Mouse (Mus musculus): ENCODE results near the gene Ankk1. TPM values are rescaled to one million over a fixed set of nuclear protein-coding genes. Genes with fewer than 3 reads are reported as not detected.

Gene Ankk1
- total RNA-seq (2021) = not detected
- long read RNA-seq, experiment 1 = 0 reads
- long read RNA-seq, experiment 2 = 0 reads

DNA sequence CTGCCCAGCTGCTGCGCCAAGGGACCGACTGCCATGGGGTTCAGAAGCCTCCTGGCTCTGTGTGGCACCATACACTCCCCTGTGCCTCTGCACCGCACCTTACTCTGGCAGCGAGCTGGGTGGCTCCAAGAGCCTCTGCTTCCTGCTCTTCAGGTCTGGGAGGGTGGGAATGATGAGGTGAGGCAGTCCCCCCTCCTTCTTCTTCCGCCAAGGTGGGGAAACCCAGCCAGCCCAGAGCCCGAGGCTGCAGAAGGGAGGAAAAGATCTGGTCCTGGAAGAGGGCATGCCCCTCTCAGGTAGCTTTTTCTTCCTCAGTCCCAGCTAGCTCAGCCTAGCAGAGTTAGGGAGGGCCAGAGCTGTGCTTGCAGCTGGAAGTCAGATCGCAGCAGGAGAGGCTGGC lies at the start of gene Ankk1:
Gene Ankk1, minus strand, starts transcription at position 101 of the 400 bp plus-strand sequence.
- DNase-seq = no peak

DNA sequence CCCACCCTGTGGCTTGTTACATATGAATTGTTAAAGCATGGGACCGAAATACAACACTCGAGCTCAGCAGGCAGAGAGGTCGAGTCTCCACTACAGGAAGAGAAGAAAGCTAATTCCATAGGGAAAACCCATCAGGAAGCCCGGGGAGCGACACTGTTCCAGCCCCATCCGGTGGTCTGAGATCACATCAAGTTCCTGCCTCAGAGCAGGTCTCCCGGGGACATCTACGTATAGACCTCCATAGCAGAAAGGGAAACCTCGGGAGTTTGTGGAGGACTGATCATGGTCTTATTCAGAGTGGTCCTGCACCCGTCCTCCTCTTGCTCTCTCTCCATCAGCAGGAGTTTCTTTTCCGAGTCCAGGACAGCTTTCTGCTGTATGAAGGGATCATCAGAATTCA lies 45.3 kb upstream of the Ankk1 start:
- DNase-seq = no peak

DNA sequence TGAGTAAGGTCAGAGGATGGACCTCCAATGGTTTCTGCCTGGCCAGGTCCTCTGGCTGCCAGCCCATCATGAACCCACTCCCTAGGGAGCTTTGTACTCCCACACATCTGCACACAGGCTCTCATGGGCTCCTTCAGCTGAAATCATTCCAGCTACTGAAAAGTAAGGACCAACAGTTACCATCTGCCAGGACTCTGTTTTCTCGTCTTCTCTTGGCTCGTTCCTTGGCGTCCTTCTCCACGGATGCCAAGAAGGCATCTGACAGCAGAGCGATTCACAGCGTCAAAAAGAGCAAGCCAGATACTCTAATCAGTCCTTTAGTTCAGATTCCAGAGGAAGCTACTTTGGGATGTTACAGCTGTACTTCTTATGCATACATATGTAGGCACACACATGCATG lies 44.1 kb upstream of the Ankk1 start:
- DNase-seq = no peak

DNA sequence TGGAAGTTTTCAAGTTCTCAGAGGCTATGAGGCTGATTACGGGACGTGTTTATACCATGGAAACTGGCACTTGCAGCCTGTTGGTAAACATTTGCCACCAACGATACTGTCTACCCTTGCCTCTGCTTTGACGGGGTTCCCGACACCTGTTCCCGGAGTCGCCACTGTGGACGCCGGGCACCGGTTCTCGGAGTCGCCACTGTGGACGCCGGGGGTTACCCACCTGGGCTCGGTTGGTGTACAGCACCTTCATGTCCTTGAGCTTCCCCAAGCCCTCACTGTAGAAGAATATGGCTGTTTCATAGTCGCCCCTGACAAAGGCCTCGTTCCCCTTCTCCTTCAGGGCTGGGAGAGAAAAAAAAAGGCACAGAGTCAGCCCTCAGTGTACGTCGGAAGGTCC lies 43.2 kb upstream of the Ankk1 start:
- no peak for DNase-seq

DNA sequence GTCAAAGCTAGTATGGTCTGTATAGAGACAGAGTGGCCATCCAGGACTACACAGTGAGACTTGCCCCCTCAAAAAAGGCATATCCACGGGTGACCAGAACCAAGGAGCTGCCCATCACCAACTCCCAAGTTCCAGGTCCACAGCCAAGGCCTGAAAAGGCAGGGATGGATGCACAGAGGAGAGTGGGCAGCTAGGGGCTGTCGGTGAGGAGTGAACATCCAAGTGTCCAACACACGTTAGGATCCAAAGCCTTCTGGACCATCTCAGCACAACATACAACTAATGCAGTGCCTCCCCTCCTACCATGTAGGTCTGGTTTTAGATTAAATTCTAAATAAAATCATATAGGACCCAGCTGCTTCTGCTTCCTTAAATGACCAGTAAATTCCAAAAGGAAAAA lies 29.3 kb upstream of the Ankk1 start:
- DNase-seq = no peak

DNA sequence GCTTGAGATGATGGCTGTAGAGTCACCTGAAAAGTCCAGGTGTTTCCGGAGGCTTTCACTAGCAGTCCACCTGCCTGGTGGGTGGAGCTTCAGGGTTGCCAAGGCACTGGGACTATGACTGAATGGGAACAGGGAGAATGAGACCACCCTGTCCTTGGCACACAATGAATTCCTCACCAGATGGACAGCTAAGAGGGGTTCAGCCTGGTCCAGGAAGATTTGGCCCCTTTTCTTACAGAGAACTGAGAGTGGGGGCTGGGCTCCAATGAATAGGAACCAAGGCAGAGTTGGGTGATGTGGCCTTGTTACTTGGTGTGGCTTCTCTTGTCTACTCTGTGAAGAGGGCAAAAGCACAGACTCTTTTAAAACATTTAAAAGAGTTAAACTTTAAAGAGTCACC lies 25.6 kb upstream of the Ankk1 start:
- no peak for DNase-seq

DNA sequence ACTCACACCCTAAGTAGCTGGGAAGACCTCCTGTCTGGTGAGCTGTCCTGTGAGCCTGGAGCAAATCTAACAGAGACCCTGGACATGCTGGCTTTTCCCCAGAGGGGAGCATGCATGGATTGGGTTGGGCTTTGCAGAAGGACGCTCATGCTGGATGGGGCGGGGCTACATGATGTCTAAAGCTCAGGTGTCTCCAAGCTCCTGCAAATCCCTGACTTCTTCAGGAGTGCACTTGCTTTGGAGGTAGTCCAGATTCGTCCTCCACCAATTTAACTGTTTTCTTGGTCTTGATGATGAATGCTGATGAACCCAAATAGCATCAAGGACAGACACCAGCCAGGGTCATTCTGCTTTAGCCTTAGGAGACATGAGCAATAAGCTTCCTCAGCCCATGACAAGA lies 23.7 kb upstream of the Ankk1 start:
- no peak for DNase-seq

DNA sequence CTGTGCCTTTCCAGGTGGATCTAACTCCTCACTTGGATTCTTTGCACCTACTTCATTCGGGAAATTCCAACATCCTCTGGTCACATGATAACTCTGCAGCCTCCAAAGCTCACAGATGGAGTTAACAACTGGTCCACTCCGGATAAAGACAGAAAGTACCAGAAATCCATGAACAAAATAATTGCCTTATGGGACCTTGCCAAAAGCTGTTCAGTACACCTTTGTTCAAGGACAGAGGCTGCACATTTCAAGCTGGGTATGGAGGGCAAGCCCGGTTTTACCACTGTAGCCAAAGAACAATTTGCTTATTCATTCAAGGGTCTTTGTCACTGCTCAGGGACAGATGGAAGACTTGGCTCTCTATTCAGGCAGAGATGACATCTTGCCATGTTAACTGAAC lies 15.8 kb upstream of the Ankk1 start:
- no peak for DNase-seq

DNA sequence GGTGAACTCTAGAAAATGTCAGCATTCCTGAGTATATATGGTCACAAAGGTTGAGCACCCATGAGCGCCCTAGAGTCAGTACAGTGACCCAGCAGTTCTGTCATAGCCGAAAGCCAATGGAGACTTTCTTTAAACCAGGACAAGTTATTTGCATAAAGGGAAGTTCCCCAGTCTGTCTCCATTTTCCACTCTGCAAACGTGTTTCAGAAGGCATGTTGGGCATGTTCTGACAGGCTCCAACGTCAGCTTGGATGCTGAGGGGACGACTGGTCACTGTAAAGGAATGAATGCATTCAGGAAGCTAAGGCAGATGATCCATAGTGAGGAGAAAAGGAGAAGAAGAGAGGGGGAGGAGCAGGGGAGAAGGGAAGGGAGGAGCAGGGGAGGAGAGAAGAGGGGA lies 657 bp upstream of the Ankk1 start:
- no peak for DNase-seq

DNA sequence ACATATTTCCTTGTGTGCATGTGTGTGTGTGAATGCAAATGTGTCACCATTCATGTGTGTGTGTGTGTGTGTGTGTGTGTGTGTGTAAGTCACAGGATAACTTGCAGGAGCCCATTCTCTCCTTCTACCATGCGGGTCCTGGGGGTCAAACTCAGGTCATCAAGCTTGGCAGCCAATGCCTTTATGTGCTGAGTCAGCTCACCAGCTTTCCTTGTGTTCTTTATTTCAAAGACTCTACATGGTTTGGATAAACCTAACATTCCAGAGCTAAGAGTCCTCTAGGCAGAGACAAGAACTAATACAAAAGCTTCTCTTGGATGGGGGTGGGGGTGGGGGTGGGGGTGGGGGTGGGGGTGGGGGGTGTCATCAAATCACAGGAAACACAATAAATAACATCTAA lies 1.2 kb downstream of the Ankk1 start:
- DNase-seq = no peak

DNA sequence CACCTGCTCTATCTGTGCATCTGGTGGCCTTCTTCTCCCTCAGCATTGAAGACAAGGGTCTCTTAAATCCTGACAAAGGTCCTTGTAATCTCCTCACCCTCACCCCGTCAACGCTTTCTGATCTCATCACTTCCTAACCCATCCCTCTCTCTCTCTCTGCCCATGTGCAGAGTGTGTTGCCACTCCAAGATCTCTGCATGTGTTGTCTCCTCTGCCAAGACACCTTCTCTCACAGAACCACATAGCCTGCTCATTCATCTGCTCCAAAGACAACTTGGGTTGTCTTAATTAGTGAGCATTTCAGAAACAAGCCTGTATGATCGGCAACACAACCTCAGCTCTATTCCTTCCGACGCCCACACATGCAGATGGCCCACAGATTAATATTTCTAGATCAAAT lies 3.0 kb downstream of the Ankk1 start:
- no peak for DNase-seq

DNA sequence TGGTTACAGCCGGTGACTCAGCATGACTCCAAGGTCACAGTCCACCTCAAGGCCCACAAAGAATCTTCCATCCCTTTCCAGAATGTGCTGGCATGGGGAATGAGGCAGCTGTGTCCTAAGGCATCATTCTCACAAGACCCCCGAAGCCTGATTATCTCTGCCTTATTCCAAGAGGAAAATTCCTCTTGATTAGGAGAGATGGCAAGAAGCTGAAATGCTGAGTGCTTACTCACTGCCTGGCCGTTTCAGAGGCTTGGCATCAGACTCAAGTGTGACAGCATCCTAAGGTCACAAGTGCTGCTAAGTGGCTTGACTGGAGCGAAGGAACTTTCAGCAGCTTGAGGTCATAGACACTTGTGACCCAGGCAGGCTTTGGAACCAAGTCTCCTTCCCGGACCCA lies 16.2 kb downstream of the Ankk1 start:
- no peak for DNase-seq

DNA sequence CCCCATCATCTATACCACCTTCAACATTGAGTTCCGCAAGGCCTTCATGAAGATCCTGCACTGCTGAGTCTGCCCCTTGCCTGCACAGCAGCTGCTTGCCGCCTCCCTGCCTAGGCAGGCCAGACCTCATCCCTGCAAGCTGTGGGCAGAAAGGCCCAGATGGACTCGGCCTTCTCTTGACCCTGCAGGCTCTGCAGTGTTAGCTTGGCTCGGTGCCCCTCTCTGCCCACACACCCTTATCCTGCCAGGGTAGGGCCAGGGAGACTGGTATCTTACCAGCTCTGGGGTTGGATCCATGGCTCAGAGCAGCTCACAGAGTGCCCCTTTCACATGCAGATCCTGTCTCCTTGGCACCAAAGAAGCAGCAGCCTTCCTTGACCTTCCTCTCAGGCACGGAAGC lies 19.8 kb downstream of the Ankk1 start:
- no peak for DNase-seq

DNA sequence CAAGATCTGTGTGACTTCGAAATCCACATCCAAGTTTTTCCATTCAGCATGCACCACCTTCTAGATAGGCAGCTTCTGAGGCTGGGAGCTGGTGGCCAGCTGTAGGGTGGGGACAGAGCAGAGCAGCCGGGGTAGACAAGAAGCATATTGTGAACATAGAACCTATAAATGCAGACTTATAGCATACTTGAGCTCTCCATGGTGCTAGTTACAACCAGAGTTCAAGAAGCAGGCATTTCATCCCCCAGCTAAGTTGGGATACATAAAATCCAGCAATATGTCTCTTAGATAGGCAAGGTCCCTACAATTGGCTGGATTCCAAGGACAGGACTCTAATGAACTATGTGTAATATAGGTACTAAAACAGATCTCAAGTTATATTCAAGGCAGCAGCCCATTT lies 23.1 kb downstream of the Ankk1 start:
- no peak for DNase-seq

DNA sequence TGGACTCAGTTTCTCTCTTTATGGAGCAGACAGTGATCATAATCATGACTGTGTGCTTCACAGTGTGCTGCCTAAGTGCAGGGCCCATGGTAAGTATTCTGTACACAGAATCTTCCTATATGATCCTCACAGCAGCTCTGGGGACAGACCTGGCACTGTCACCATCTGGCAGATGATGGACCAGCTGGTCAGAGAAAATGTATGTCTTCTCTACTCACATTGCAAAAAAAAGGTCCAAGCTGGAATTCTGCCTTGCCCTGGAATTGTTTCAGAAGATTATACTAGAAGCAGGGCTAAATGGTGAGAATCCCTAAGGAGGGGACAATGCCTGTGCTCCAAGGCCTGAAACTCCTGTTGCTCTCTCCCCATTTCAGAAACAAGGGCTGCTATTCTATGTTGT lies 30.8 kb downstream of the Ankk1 start:
- no peak for DNase-seq

DNA sequence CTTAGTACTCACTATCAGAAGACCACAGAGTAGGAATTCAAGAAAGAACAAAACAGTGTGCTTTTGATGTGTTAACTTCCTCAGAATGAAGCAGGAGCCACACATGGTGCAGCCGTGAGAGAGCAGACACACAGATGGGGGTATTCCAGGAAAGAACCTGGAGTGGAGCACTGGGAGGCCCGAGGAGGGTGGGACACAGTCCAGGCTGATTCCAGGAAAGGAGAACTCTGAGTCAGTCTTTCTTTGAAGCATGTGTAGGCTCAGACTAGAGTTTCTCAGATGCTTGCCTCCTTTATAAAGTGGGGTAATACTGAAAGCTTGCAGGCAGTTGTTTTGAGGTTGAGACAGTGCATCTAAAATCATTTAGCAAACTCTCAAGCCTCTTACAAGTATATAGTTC lies 34.6 kb downstream of the Ankk1 start:
- DNase-seq = no peak

DNA sequence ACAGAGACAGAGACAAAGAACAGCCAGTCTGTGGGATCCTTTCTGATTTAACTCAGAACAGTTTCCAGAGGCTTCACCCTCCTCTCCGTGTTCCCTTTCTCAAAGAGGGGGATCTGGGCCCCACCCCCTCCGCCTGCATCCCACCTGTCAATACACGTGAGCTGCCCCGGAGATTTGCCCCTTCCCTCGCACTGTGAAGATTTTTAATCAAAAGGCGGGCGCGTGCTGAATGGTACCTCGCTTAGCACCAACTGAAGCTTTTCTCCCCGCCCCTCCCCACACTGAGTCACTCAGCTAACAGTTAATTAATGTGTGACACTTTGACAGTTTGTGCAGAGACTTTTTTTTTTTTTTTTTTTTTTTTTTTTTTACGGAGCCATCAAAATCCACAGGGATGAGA lies 40.7 kb downstream of the Ankk1 start:
- DNase-seq = no peak

DNA sequence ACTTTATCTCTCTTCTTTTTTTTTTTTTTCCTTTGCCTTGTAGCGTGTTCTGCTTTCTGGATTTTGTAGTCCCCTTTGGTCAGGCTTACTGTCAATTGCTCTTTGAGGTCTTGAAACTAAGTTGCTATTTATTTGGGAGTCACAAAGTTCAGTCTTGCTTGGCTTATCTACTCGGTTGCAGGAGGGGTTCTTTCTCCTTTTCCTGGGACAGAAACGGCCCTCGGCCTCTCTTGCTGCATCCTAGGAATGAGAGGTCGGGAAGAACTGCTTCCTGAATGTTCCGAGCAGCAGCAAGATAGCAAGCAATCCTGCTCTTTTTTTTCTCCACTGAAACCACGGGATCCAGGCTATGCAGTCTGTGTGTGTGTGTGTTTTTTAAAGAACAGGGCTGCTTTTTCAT lies 41.5 kb downstream of the Ankk1 start:
- DNase-seq = no peak

DNA sequence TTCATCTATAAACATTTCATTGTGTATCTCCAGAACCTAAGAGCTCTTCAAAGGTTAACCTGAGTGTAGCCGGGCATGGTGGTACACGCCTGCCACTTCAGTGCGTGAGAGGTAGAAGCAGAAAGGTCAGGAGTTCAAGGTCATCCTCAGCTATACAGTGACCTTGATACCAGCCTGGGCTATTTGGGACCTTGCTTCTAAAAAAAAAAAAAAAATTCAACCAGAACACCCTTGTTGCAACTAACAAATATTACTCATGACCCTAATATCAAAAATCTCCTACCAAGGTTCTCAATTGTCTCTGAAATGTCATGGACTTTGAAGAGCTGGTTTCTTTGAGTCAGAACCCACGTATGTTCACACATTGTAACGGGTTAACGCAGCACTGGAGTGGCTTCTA lies 42.0 kb downstream of the Ankk1 start:
- no peak for DNase-seq

DNA sequence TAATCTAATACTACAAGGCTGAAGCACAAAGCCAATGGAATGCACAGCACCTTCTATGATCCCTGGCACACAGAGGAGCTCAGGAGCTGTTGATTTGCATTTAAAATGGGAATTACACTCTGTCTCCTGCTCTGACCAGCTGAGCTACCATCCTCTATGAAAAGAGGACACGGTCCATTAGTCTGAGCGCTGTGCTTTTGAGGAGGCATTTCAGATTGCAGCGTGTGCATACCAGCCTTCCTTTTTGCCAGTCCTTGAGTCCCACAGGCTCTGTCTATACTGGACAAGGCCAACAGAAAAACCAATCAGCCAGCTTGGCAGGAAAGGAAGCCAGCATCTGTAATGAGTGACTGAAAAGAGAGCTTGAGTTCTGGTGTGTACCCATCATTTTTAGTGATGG lies 42.8 kb downstream of the Ankk1 start:
- no peak for DNase-seq

DNA sequence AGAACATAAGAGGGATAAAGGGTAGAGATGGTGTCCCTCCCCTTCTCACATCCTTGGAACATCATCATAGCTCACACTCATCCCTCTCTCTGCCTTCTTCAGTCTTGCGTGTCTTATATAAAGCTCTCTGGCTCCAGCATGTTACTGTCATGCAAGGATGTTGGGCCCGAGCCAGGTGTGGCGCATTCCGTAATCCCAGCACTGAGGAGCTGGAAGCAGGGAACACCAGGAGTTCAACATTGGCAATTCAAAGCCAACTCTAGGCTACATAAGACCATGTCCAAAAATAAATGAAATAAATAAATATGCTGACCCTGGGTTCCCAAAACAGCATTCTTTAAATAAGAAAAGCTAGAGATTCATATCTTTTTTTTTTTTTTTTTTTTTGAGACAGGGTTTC lies 46.9 kb downstream of the Ankk1 start:
- no peak for DNase-seq

DNA sequence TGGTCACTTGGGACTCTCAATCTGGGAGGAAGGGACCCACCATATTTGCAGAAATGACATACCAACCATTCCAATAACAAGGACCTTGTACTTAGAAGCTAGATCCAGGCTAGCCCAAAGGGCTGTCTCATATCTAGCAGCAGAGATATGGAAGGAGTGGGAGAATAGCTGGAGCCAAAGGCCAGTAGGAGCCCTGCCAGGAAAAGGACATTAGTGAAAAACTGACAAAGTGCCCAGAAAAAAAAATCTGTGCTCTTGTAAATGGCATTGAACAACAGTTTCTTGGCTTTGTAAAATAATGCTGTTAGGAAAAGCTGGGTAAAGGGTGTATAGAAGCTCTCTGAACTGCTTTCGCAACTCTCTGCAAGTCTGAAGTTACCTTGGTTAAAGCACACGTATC lies 52.9 kb downstream of the Ankk1 start:
- DNase-seq = no peak

DNA sequence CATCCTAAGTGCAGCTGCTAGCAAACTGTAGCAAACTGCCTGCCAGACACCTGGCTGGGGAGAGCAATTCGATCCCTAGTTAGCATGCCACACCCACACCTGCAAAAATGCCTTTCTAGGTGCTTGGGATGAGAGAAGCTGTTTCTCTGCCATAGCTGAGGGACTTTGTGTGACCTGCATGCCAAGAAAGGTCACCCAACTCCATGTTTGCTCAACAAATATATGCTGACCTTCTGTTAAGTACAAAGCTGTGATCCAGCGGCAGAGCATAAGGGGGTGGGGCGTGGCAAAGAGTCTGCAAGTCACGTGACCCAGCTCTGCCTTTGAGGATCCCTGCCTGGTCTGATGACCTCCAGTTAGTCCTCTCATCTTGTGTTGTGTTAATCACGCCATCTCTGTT lies 61.1 kb downstream of the Ankk1 start:
- no peak for DNase-seq

All from gastrocnemius, postnatal 25 days (tissue).